Mouse (Mus musculus) B cell, adult 2 months (primary cell): ENCODE measurements at regions not wholly inside any gene's neighbourhood (a gene's known extent, or its start where the extent isn't known, plus 50 kb on each side); places are given as distances from the start of the nearest gene placed in this dataset.

Experiments
- DNase-seq, 2 experiments: peaks; one replicate each; pipeline ENCODE4 v3.0.0; 2022

DNA sequence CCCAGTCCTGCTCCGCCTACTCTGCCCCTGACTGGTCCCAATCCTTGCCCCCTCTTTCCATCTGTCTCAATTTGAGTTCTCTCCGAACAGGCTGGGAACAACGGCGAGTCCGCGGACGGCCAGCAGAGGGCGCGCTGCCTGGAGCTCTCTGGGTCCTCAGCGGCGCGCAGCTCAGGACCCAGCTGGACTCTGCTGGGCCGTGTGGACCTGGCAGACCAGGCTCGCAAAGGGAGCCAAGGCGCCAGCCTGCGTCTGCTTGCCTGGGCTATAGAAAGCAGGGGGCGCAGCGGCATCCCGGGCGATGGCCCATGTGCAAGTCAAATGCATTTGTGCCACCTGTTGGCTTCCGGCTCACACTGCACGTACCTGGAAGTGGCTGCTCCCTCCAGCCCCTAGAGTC, 100.0 kb upstream of the Irx4 start:
- peak; percentile 29 to 34 for DNase-seq

DNA sequence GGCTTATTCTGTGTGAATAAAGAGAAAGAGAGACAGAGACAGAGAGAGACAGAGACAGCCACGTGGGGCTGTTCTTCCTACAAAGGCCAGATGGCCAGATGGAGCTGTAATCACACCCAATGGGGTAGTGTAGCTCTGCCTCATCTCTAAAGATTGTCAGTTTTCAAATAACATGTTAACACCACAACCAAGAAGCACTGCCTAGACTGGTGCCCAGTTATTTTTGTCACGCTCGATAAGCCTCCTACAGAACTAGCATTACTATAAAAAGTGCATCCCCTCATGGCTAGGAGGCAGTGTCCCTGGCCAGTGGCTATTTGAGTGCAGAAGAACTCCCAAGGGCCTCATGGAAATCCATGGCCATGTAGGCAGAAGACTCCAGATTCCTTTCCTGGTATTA, 90.0 kb upstream of the Irx4 start:
- no peak for DNase-seq

GRCm38 (mm10) chr13:73207931-73208448, 52.3 kb upstream of the Irx4 start:
- no peak for DNase-seq
